Mouse (Mus musculus): ENCODE results near the gene Rnf185. TPM values are rescaled to one million over a fixed set of nuclear protein-coding genes. Genes with fewer than 3 reads are reported as not detected.
A peak's percentile ranks its signal among the peaks of the same experiment; 100 is the strongest.

Gene Rnf185
- polyA plus RNA-seq, 1 experiment from 2014 or later, result 48.2 TPM

- peak; percentile 91 for ATAC-seq (replicated peaks)
- H3K9me3 ChIP-seq, result no peaks in the 10 kb centered on the region
- H3K27ac ChIP-seq, result peak within 1 kb of the TSS; percentile 58
- WGBS, result 3% methylated on average over 44 of the region's 45 CpGs
- no peaks in the 10 kb centered on the region; the same call in 1 of the 2 replicates for H3K27me3 ChIP-seq (replicated peaks)
- peak within 1 kb of the TSS; percentile 65 for H3K4me2 ChIP-seq
- H3K36me3 ChIP-seq (replicated peaks), result no peaks in the 10 kb centered on the region
- H3K9ac ChIP-seq, result peak within 1 kb of the TSS; percentile 62
- H3K4me3 ChIP-seq, result peak within 1 kb of the TSS; percentile 69
- H3K4me1 ChIP-seq, result peaks cover 16% of the 10 kb centered on the region
Measured at GRCm38 (mm10) chr11:3408997-3409732, 43.0 kb downstream of the Rnf185 start, which contains the start of gene Limk2. Gene Limk2, minus strand, starts transcription at chr11:3409189.

- H3K9ac ChIP-seq, result peak overlapping the region; percentile 62
- peak overlapping the region; percentile 58 for H3K27ac ChIP-seq
- no peaks in the 10 kb centered on the region for H3K36me3 ChIP-seq (replicated peaks)
- peak overlapping the region; percentile 69 for H3K4me3 ChIP-seq
- no peaks in the 10 kb centered on the region for H3K9me3 ChIP-seq
- peak overlapping the region; percentile 65 for H3K4me2 ChIP-seq
- no peaks in the 10 kb centered on the region; the same call in 1 of the 2 replicates for H3K27me3 ChIP-seq (replicated peaks)
- H3K4me1 ChIP-seq, result peaks cover 16% of the 10 kb centered on the region
- ATAC-seq (replicated peaks), result peak; percentile 66
- WGBS, result 7% methylated on average over 34 of the region's 34 CpGs
Measured at GRCm38 (mm10) chr11:3408131-3408996, 43.8 kb downstream of the Rnf185 start.

DNA sequence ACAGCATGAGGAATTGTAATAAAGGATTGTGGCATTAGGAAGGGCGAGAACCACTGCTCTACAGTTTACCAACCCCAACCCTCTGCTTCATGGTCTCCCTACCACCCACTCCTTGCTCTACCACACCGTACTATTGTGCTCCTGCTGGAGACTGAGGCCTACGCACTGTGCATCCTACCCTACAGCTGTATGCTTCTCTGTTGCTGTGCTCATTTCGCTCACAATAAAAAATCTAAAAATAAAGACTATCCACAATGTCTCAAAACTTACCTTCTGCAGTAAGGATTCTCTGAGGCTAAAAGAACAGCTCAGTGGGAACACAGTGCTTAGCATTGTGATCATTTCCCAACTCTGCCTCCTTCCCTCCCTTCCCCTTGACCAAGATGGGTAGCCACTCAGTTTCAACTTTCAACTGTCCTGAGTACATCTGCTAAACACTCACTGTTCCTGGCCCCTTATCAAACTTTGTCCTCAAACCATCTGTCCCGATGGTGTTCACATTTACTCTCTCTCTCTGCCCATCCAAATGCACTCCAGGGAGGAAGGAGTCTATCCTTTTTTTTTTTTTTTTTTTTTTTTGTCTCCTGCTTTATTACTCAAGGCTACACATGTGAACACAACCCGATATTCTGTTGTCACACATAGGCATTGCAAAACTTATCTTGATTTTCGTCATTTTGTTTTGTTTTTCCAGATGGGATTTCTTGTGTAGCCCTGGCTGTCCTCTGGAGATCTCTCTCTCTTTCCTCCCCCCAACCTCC lies 47.7 kb downstream of the Rnf185 start:
- Histone ChIP-seq H3K27ac (no peak overlapping the region), H3K4me3 (no peak overlapping the region), H3K27me3 (replicated peaks) (no peaks in the 10 kb centered on the region; the same call in 1 of the 2 replicates), H3K9ac (no peak overlapping the region), H3K4me2 (no peak overlapping the region), H3K4me1 (peaks cover 15% of the 10 kb centered on the region), H3K9me3 (no peaks in the 10 kb centered on the region), H3K36me3 (replicated peaks) (no peaks in the 10 kb centered on the region)
- no peak for ATAC-seq (replicated peaks)
- 90% methylated on average over 7 of the region's 7 CpGs for WGBS

- H3K4me1 ChIP-seq, result peaks cover 5% of the 10 kb centered on the region
- no peak overlapping the region for H3K27ac ChIP-seq
- H3K36me3 ChIP-seq (replicated peaks), result no peaks in the 10 kb centered on the region
- no peak overlapping the region for H3K4me3 ChIP-seq
- H3K27me3 ChIP-seq (replicated peaks), result no peaks in the 10 kb centered on the region; the same call in 1 of the 2 replicates
- 85% methylated on average over 3 of the region's 3 CpGs for WGBS
- ATAC-seq (replicated peaks), result no peak
- no peak overlapping the region for H3K9ac ChIP-seq
- no peaks in the 10 kb centered on the region for H3K9me3 ChIP-seq
- H3K4me2 ChIP-seq, result no peak overlapping the region
Measured at GRCm38 (mm10) chr11:3403024-3403423, 49.1 kb downstream of the Rnf185 start.

DNA sequence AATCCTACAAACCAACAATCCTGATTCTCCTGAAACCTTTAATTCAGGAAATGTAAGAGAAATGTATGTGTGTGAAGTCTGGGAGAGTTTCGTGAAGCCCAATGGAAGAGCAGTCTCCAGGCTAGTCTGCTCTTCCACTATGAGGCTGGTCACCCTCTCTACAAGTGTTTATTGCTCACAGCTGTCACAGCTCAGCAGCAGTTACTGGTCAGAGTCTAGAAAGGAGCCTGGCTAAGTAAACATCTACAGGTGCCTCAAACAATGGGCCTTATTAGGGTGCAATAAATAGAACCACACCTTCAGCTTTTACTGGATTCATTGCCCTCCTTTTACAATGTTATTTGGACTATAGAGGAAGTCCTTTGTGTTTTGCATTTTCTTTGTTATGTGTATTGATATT lies 53.8 kb downstream of the Rnf185 start:
- Histone ChIP-seq H3K4me3 (no peak overlapping the region), H3K4me1 (peaks cover 6% of the 10 kb centered on the region; the same call in 1 of the 2 replicates), H3K9me3 (no peaks in the 10 kb centered on the region), H3K9ac (no peak overlapping the region), H3K4me2 (no peak overlapping the region), H3K27ac (no peak overlapping the region), H3K27me3 (replicated peaks) (no peaks in the 10 kb centered on the region), H3K36me3 (replicated peaks) (no peaks in the 10 kb centered on the region)
- ATAC-seq (replicated peaks), result no peak
- 94% methylated on average over 1 of the region's 1 CpGs for WGBS

GRCm38 (mm10) chr11:3396562-3396961 lies 55.6 kb downstream of the Rnf185 start:
- H3K36me3 ChIP-seq (replicated peaks), result no peaks in the 10 kb centered on the region
- H3K9ac ChIP-seq, result no peak overlapping the region
- H3K9me3 ChIP-seq, result no peaks in the 10 kb centered on the region
- peak; percentile 83 for ATAC-seq (replicated peaks)
- WGBS, result 19% methylated on average over 8 of the region's 8 CpGs
- H3K27ac ChIP-seq, result peak overlapping the region; percentile 67
- no peaks in the 10 kb centered on the region for H3K27me3 ChIP-seq (replicated peaks)
- H3K4me3 ChIP-seq, result no peak overlapping the region
- H3K4me1 ChIP-seq, result peaks cover 6% of the 10 kb centered on the region; the same call in 1 of the 2 replicates
- no peak overlapping the region for H3K4me2 ChIP-seq

DNA sequence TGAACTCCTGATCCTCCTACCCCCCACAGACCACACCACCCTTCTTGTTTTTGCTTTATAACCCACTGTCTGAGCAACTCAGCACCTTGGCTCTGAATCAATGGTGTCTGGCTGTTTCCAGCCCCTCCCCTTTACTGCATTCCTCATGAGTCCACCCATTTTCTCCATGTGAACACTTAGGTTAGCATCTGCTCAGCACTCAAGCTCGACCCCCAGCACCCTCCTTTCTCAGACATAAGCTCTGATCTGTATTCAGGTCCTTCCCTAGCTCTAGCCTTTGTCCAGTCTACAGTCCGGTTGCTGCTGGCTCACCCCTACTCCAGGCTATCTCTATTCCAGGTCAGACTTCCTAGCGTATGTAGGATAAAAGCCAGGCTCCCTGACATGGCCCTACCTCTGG lies 56.1 kb downstream of the Rnf185 start:
- Histone ChIP-seq H3K4me1 (peaks cover 6% of the 10 kb centered on the region; the same call in 1 of the 2 replicates), H3K4me2 (no peak overlapping the region), H3K9me3 (no peaks in the 10 kb centered on the region), H3K9ac (no peak overlapping the region), H3K27ac (peak overlapping the region; percentile 67), H3K27me3 (replicated peaks) (no peaks in the 10 kb centered on the region), H3K36me3 (replicated peaks) (no peaks in the 10 kb centered on the region), H3K4me3 (no peak overlapping the region)
- ATAC-seq (replicated peaks), result peak; percentile 83
- WGBS, result 28% methylated on average over 3 of the region's 3 CpGs

GRCm38 (mm10) chr11:3394520-3394919 lies 57.6 kb downstream of the Rnf185 start:
- ATAC-seq (replicated peaks), result no peak

GRCm38 (mm10) chr11:3392526-3392925 lies 59.6 kb downstream of the Rnf185 start:
- Histone ChIP-seq H3K9ac (no peak overlapping the region), H3K27ac (no peak overlapping the region), H3K27me3 (replicated peaks) (no peaks in the 10 kb centered on the region), H3K36me3 (replicated peaks) (no peaks in the 10 kb centered on the region), H3K4me1 (peaks cover 6% of the 10 kb centered on the region; the same call in 1 of the 2 replicates), H3K9me3 (no peaks in the 10 kb centered on the region), H3K4me3 (no peak overlapping the region), H3K4me2 (no peak overlapping the region)
- no peak for ATAC-seq (replicated peaks)
- 87% methylated on average over 8 of the region's 8 CpGs for WGBS

More at GRCm38 (mm10) chr11:3394520-3394919, 57.6 kb downstream of the Rnf185 start:
- no peaks in the 10 kb centered on the region for H3K27me3 ChIP-seq (replicated peaks)
- 60% methylated on average over 5 of the region's 5 CpGs for WGBS
- no peaks in the 10 kb centered on the region for H3K36me3 ChIP-seq (replicated peaks)
- no peak overlapping the region for H3K4me3 ChIP-seq
- no peak overlapping the region for H3K4me2 ChIP-seq
- no peak overlapping the region for H3K9ac ChIP-seq
- H3K9me3 ChIP-seq, result no peaks in the 10 kb centered on the region
- H3K4me1 ChIP-seq, result peaks cover 6% of the 10 kb centered on the region; the same call in 1 of the 2 replicates
- no peak overlapping the region for H3K27ac ChIP-seq

GRCm38 (mm10) chr11:3390789-3391188 lies 61.4 kb downstream of the Rnf185 start:
- Histone ChIP-seq H3K4me1 (no peaks in the 10 kb centered on the region), H3K9me3 (no peaks in the 10 kb centered on the region), H3K27me3 (replicated peaks) (no peaks in the 10 kb centered on the region), H3K36me3 (replicated peaks) (no peaks in the 10 kb centered on the region), H3K4me2 (no peak overlapping the region), H3K27ac (no peak overlapping the region), H3K4me3 (no peak overlapping the region), H3K9ac (no peak overlapping the region)
- no peak for ATAC-seq (replicated peaks)
- 87% methylated on average over 5 of the region's 5 CpGs for WGBS

DNA sequence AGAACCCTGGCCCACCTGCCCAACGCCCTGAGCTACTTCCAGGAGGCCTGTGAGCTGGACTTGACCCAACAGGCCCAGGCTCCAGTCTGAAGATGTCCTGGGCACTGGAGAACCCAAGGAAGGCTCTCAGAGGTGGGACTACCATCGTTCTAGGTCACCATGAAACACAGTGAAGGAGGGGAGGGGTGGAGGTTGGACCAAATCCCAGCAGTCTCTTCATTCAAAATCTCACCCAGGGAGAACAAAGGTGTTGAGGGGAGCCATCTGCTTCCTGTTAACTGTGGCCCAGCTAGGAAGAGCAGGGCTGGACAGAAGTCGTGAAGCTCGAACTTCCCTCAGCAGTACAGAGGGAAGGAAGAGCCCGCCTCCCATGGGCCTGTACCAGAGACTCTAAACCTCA lies 62.2 kb downstream of the Rnf185 start:
- Histone ChIP-seq H3K36me3 (replicated peaks) (no peaks in the 10 kb centered on the region), H3K27me3 (replicated peaks) (no peaks in the 10 kb centered on the region), H3K27ac (no peak overlapping the region), H3K9ac (no peak overlapping the region), H3K9me3 (no peaks in the 10 kb centered on the region), H3K4me1 (no peaks in the 10 kb centered on the region), H3K4me2 (no peak overlapping the region), H3K4me3 (no peak overlapping the region)
- no peak for ATAC-seq (replicated peaks)
- WGBS, result 81% methylated on average over 5 of the region's 5 CpGs
